Mouse (Mus musculus) layer of hippocampus, adult 2 months (tissue): ENCODE measurements at regions not wholly inside any gene's neighbourhood (a gene's known extent, or its start where the extent isn't known, plus 50 kb on each side); places are given as distances from the start of the nearest gene placed in this dataset.

Source experiments
- DNase-seq, 2 experiments: peaks; one replicate each; pipeline ENCODE4 v3.0.0; 2022; ENCODE audit warnings: low spot score in 2 of 2
- H3K27ac ChIP-seq: fragments of 200-600 bp; 2 replicates; pipeline ENCODE4 v1.8.1; 2022
- H3K4me3 ChIP-seq: fragments of 200-600 bp; 2 replicates; pipeline ENCODE4 v1.8.1; 2022; ENCODE audit warnings: mild to moderate bottlenecking
- CTCF ChIP-seq: fragments of 200-600 bp; conservative IDR thresholded peaks from 2 replicates; pipeline ENCODE4 v1.8.1; 2022; ENCODE audit warnings: antibody characterized with exemption, mild to moderate bottlenecking, moderate library complexity

DNA sequence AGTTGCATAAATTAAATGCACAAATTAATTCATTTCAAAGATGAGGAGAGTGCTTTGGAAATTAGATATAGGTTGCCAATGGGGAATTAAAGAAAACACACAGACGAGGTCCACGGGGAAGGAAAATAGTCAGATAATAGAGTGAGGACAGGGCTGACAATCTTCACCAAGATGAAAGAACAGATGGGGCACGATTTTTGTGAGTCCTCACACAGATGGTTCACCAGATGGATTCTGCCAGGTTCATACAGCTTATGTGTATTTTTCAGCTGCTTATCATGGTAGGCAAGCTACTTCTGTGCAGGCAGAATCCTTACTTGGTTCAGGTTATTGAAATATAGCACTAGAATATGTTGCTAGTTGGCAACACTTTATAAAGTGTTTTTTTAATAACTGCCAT, 1585.4 kb upstream of the Igfbp7 start:
- peak; percentile 46 to 75 for DNase-seq
- Histone ChIP-seq H3K27ac (no peak overlapping the region), H3K4me3 (no peak overlapping the region)
- no peak for TF ChIP-seq CTCF

DNA sequence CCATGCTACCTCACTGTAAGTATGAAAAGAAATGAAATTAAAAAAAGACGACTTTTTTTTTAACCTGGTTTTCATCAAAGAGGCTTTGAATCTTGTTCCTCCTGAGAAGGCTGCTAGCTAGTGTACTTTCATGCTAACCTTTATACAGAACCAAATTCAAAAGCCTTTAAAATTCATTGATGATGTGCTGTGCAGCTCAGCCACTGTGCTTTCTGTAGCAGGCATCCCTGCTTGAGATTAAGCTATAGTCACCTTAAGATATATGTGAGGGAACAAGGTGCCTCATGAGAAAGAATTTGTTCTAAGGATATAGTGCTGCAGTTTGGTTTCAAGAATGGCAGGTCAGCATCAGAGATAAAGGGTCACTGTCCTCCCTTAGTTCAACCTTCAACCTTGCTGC, 1581.9 kb upstream of the Igfbp7 start:
- DNase-seq = no peak
- no peak for TF ChIP-seq CTCF
- no peak overlapping the region for H3K4me3 ChIP-seq
- H3K27ac ChIP-seq = no peak overlapping the region

DNA sequence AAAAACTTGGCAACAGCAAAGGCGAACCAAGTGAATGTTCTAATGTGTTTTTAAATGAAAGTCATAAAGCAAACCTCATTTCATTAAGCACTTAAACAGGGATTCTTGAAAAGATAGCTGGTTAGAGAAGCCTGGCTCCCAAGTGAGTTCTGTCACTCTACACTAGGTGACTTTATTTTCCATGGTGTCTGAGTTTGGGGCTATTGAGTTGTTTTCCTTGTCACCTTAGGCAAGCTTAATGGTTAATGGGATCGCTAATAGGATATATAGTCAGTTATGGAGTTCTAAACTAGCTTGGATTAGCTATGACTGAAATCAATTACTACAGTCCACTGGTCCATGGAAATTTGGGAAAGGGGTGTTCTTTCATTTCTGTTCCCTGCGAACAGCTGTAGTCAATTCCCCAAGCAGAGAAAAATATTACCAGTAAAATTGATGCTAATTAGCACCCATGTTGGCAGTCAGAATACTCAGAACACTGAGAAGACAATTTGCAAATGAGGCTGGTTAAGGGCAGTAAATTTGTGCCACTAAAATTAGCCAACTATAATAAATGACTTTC, 1568.7 kb upstream of the Igfbp7 start:
- Histone ChIP-seq H3K27ac (no peak overlapping the region), H3K4me3 (no peak overlapping the region)
- no peak for TF ChIP-seq CTCF
- DNase-seq = no peak

DNA sequence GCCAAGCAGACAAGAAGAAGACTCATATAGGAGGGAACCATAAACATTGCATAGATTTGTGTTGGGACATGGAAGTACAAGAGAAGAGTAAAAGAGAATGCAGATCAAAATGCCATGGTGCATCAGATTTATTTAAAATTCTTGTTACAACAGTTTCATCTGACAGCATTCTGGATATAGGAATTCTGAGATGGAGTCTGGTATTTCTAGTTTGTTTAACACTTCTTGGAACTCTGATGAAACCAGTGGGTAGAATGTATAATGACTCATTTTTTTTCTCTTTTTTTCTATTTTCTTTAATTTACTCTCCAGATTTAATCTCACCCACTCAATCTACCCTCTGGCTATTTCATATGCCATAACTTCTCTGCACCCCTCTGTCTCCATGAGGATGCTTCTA, 1537.9 kb upstream of the Igfbp7 start:
- no peak for DNase-seq
- Histone ChIP-seq H3K4me3 (no peak overlapping the region), H3K27ac (no peak overlapping the region)
- no peak for TF ChIP-seq CTCF

- H3K4me3 ChIP-seq = no peak overlapping the region
- DNase-seq = no peak
- H3K27ac ChIP-seq = no peak overlapping the region
- no peak for TF ChIP-seq CTCF
Observed at GRCm38 (mm10) chr5:78921860-78922610, 1514.2 kb upstream of the Igfbp7 start.

GRCm38 (mm10) chr5:78900128-78900527, 1492.3 kb upstream of the Igfbp7 start:
- DNase-seq = no peak
- no peak for TF ChIP-seq CTCF
- Histone ChIP-seq H3K4me3 (no peak overlapping the region), H3K27ac (no peak overlapping the region)

DNA sequence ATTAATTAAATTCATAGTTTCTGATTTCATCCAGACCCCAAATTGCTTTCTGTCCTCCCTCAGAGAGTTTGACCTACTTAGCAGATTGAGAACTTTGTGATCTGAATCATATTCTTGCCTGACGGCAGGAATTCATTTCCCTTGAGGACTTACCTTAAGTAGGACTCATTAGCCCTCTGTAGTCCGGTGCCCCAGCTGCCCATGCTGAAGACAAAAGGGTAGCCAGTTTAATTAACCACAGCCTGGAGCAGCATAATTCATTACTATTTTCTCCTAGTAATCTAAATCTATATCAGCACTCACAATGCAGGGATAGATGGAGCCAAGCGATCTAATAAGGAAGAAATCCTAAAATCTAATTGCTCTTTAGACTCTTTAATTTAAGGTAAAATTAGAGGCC, 1470.9 kb upstream of the Igfbp7 start:
- Histone ChIP-seq H3K4me3 (no peak overlapping the region), H3K27ac (no peak overlapping the region)
- DNase-seq = no peak
- no peak for TF ChIP-seq CTCF

GRCm38 (mm10) chr5:78845126-78845525, 1437.3 kb upstream of the Igfbp7 start:
- no peak overlapping the region for H3K4me3 ChIP-seq
- no peak for DNase-seq
- no peak overlapping the region for H3K27ac ChIP-seq
- TF ChIP-seq CTCF = no peak

DNA sequence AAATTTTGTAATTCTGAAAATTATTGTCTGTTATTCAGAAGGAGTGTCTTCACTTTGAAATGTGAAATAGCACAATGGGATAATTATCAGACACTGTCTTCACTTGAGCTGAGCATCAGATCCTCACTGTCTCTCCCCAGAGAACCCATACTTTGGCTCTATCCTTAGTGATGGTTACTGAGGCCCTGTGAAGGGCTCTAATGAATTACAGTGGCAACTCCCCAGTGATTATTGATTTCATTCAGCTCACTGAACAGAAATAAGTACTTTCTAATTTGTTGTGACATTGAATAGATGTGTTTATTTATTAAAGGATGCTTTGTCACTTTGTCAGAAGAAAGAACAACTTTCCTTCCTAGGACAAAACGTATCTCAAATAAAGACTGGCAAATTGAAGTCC, 1389.5 kb upstream of the Igfbp7 start:
- TF ChIP-seq CTCF = no peak
- no peak overlapping the region for H3K27ac ChIP-seq
- H3K4me3 ChIP-seq = no peak overlapping the region
- no peak for DNase-seq
